Mouse (Mus musculus): Measurements from ENCODE around the gene Cbx8. TPM values are rescaled to one million over a fixed set of nuclear protein-coding genes. Genes with fewer than 3 reads are reported as not detected.
A peak's percentile ranks its signal among the peaks of the same experiment; 100 is the strongest.

Gene Cbx8
- total RNA-seq, 2 experiments from 2014 or later, result 12.9 to 15.4 TPM

GRCm38 (mm10) chr11:119053738-119054350, 13.1 kb upstream of the Cbx8 start:
- peak; percentile 82 to 87 for DNase-seq (ENCODE audit: low spot score in 2 of 2)
- intact Hi-C loops (cut with DNase I), result loop anchor here (2.0 to 5.0 kb wide), 2 partner anchors 31 to 138 kb away; no protein-coding TSS in a partner anchor

DNA sequence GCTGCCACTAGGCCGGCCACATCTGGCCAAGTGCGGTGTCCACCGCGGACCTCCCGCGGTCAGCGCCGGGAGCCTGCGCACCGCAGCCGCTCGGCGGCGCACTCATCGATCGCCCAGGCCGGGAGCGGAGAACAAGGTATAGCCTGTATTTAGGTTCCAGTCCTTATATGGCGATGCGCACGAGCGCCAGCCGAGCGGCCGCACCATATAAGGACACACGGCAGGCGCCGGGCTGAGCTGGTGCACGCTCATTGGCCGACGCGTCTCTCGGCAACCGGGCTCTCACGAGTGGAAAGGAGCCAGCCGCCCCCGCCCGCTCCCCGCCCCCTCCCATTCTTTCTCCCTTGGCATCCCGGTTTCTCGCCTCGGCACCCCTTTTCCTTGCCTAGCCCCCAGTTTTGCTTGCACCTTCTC, 12.5 kb upstream of the Cbx8 start:
- DNase-seq (ENCODE audit: low spot score in 2 of 2), result peak; percentile 93 to 96
- intact Hi-C loops (cut with DNase I), result loop anchor here (2.0 to 5.0 kb wide), 2 partner anchors 32 to 139 kb away; no protein-coding TSS in a partner anchor

DNA sequence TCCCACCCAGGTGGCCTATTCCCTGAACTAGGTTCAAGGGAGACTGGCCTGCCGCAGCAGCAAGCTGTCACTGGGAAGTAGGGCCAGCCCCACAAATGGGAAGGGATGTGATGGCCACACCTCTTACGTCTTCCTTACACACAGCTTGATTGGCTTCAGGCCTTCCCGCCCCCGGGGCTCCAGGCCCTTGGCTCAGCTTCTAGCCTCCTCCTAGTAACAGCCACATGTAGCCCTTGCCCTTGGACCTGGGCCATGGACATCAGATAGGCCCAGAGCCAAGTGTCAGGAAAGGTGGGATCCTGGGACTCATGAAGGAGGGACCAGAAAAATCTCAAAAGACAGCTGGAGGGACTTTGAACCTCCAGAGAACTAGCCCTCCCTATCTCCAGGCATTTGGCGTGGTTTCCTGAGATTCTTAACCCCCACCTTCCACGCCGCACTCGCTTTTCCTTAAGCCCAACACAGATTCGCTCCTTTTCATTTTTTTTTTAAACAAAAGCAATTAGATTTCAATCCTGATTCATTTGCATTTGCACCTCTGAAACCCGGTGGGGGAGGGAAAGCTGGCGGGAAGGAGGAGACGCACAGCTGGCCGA, 12.0 kb upstream of the Cbx8 start:
- intact Hi-C loops (cut with DNase I), result loop anchor here (2.0 to 5.0 kb wide), 2 partner anchors 32 to 140 kb away; no protein-coding TSS in a partner anchor
- DNase-seq (ENCODE audit: low spot score in 2 of 2), result peak; percentile 47 to 64

DNA sequence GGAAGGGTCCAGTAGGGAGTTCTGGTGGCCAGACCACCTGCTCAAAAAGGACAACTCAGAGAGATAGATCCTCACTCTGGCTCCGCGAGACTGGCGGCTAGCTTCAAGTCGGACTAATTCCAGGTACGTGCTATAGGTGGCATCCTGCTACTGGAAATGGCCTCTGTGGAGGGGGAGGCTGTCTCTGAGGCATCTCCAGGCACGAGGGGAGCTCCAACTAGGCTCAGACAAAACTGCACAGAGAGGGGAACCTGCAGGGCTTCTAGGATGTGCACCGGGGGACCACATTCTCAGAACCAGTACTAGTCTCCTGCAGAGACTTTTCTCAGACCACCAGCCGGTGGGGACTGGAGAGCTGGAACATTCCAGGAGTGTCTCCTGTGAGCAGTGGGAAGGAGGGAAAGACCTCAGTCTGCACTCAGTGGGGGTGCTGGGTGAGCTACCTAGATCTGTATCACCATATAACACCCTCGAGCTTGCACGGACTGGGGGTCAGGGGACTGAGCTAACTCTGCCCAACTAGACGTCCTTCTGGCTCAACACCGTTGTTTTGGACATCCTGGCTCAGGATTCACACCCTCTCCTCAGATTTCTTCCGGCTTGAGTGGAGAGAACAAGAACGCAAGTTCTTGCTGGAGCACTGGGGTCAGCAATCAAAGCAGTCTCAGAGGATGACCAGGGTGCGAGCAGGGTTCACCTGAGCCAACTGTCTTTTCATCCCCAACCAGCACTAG, 11.3 kb upstream of the Cbx8 start:
- peak in 1 of 2 experiments; percentile 63 for DNase-seq (ENCODE audit: low spot score in 2 of 2)
- intact Hi-C loops (cut with DNase I), result loop anchor here (2.0 to 5.0 kb wide), 2 partner anchors 33 to 140 kb away; no protein-coding TSS in a partner anchor

DNA sequence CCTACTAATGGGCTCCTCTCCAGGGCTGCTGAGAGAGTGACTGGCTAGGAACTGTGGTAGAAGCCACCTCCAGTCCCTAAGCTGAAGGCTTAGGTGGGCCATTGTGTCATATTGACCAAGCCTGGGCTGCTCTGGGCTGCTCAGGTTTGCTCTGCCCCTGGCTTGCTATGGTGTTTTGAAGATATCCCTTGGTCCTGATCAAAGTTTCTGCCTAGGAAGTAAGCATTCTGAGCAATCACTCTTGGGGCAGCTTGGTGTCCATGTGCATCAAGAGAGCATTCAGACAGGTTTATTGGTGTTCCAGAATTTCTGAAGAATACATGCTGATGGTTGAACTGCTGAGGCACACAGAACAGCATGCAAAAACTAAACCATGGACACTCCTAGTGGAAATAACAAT, 10.7 kb upstream of the Cbx8 start:
- intact Hi-C loops (cut with DNase I), result loop anchor here (5.0 kb wide), 1 partner anchor 141 kb away; no protein-coding TSS in a partner anchor

DNA sequence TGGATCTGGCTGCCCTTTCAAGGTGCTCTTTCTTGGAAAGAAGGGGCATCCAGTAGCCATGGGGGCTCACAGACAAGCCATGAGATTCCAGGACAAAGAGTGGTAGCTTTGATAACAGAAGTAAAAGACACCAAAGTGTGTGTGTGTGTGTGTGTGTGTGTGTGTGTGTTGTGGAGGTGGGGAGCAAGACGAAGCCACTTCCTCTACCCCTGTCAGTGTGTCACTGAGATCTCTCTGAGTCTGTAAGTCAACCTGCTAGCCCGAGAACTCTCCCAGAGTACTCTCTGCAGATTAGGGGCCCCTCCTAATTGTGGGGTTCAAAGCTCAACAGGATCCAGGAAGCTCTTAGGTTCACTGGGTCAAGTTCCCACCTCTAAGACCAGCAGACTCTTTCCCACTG, 9.6 kb upstream of the Cbx8 start:
- intact Hi-C loops (cut with DNase I), result loop anchor here (5.0 kb wide), 1 partner anchor 142 kb away; no protein-coding TSS in a partner anchor
- no peak for DNase-seq (ENCODE audit: low spot score in 2 of 2)

More for the DNA sequence above, 10.7 kb upstream of the Cbx8 start:
- DNase-seq (ENCODE audit: low spot score in 2 of 2), result no peak

DNA sequence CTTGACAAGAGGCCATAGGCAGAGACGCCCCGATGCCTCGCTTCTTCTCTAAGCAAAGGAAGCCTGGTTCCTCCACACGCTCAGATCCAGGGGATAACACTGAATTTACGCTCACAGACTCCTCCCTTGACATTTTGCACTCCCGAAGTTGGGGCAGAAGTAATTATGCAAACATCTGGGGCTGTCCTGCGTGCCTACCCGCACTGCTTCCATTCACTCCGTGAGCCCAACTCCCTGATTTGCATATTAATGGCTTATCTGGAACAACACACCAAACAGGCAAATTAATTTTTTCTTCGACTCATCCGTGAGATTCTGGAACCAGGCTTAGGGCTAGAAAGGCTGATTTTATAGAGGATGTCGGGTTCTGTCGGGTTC, 7.4 kb upstream of the Cbx8 start:
- DNase-seq (ENCODE audit: low spot score in 2 of 2), result no peak
- intact Hi-C loops (cut with DNase I), result no loop called here

DNA sequence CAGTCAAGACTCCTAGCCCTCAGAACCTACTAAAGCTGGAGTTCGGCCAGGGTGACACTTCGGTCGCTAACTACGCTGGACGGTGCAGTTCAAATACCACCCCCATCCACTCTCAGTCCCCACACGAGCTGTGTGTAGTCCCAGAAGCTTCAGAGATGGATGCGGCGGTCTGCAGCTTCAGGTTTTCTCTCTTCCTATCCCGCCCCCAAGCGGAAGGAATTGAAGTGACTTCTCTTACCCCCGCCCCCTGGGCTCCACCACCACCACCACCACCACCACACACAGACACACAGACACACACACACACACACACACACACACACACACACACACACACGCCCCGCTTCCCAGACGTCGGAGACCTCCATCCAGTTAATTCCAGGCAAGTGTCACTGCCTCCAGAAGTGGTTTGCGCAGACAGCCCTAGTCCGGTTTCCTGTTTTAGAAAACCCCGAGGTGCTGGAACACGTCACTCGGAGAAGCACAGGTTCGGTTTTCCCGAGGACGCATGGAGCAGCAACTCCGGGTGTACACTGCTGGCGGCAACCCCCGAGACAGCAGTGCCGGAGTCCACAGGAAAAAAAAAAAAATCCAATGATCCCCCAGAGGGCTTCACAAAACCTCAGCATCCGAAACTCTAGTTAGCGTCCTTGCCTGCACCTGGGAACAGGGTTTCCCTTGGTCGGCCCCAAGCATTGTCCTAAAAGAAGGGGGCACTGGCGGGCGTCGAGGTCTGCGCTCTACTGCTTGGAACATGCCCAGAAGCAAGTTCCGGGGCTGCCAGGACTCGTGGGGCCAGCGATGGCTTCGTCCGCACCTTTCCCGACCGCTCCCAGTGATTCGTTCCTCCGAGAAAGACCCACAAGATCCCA, 6.7 kb upstream of the Cbx8 start:
- no peak for DNase-seq (ENCODE audit: low spot score in 2 of 2)
- intact Hi-C loops (cut with DNase I), result no loop called here

DNA sequence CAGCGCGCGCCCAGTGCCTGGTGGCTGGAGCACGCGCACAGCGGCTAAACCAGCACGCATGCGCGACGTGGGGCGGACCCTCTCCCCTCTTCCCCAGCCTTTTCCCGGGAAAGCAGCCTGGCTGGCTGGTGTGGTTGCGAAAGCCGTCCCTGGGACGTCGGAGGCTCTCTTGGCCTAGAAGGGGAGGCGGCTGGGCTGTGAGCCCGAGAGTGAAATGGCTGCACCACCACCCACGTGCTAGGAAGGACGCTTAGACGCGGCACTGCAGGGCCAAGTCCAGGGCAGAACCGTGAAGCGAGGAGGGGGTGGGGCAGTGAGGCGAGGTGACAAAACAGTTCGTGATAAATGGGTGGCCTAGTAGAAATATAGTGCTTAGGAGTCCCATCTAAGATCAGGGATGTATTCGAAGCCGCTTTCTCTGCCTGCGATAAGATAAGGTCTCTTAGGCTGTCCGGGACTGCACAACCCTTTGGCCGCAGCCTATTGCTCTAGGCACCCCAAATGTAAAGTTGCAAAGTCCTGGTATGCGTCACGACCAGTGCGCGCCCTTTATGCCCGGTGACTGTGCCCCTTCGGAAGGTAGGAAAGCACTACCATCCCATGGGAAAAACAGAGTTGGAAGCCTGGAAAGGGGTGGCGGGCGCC, 6.0 kb upstream of the Cbx8 start:
- intact Hi-C loops (cut with DNase I), result no loop called here
- no peak for DNase-seq (ENCODE audit: low spot score in 2 of 2)

GRCm38 (mm10) chr11:119044551-119045337, 4.0 kb upstream of the Cbx8 start:
- intact Hi-C loops (cut with DNase I), result no loop called here
- DNase-seq (ENCODE audit: low spot score in 2 of 2), result no peak

DNA sequence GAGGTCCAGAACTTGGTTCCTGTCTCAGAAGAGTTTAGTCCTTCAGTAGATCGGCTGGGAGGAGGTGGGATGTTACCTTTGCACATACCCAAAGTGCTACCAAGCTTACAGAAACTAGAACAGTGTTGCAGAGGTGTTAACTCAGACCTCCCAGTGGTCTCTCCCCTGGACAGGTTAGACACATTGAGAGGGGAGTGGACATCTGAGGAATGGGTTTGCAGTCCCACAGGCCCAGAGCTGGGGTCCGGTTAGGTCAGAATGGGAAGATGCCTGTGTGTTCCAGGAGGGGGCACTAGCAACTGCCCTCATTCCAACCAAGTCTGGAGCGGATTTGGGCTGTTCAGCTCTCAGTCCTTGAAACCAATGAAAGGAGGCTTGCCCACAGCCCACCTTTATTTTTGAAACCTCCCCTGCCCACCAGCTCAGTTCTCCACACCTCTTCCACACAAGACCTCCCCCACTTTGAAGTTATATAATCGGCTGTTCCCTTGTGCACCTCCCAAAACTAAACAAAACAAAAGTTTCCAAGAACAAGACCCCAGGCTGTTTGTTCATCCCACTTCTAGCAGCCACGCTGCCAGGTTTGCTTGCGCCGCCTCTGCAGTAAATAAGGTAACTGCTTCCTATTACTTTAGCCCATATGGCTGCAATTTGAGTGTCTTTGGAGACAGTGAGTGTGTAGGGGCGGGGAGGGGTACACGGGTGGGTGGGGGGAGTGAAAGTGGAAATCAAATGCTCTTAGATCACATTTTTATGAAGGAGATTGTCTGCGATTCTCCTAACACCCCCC, 3.2 kb upstream of the Cbx8 start:
- no peak for DNase-seq (ENCODE audit: low spot score in 2 of 2)

DNA sequence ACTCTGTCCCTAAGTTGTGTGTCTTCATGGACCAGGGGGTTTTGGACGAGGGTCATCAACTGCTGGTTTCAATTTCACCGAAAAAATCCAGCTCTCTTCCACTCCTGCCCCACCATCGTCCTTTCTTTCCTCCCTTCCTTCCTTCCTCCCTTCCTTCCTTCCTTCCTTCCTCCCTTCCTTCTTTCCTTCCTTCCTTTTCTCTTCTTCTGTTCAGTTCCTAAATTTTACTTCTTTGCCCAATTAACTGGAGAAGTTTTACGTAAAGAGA, 2.4 kb upstream of the Cbx8 start:
- intact Hi-C loops (cut with DNase I), result no loop called here
- DNase-seq (ENCODE audit: low spot score in 2 of 2), result no peak

More for the DNA sequence above, 3.2 kb upstream of the Cbx8 start:
- intact Hi-C loops (cut with DNase I), result no loop called here

- no peak for DNase-seq (ENCODE audit: low spot score in 2 of 2)
- intact Hi-C loops (cut with DNase I), result no loop called here
Measured at GRCm38 (mm10) chr11:119042466-119043272, 1.9 kb upstream of the Cbx8 start.

DNA sequence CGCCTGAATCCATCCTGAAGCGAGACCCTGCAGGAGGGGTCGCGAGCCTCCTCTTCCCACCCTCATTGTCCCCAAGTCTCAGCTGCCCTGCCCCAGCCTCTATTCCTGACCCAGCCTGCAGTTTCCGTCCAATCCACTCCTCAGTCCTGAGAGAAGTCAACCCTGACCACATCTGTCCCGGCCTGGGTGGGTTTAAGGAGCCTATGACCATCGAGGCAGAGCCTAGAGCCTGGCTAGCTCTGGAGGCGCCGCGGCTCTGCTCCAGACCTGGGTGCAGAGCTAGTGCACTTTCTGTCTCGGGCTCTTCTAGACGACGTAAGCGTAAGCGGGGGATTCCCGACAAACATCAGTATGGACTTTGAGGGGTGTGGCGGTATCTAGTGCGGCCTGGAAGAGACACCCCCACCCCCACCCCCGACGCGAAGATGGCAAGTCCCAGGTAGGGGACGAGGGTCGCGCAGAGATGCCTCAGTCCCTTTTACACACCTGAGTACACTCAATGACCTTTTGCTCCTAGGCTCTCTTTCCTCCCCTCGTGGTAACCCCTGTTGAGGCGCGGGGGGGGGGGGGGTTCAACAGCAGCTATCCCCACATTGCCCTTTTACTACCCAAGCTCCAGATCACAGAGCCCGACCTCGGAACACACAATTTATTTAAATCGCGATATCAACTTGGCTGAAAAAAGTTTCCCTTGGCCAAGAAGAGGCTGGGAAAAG, 1.1 kb upstream of the Cbx8 start:
- intact Hi-C loops (cut with DNase I), result no loop called here
- DNase-seq (ENCODE audit: low spot score in 2 of 2), result no peak

- DNase-seq (ENCODE audit: low spot score in 2 of 2), result peak; percentile 68 to 71
- intact Hi-C loops (cut with DNase I), result no loop called here
Measured at GRCm38 (mm10) chr11:119041325-119041716, 552 bp upstream of the Cbx8 start.

All from left cerebral cortex, postnatal 14 days (tissue).